Mouse (Mus musculus): ENCODE results near the gene Slc22a17. TPM values are rescaled to one million over a fixed set of nuclear protein-coding genes. Genes with fewer than 3 reads are reported as not detected.

Slc22a17 gene
- polyA plus RNA-seq, 1 experiment from 2014 or later, result 1.1 TPM

DNA sequence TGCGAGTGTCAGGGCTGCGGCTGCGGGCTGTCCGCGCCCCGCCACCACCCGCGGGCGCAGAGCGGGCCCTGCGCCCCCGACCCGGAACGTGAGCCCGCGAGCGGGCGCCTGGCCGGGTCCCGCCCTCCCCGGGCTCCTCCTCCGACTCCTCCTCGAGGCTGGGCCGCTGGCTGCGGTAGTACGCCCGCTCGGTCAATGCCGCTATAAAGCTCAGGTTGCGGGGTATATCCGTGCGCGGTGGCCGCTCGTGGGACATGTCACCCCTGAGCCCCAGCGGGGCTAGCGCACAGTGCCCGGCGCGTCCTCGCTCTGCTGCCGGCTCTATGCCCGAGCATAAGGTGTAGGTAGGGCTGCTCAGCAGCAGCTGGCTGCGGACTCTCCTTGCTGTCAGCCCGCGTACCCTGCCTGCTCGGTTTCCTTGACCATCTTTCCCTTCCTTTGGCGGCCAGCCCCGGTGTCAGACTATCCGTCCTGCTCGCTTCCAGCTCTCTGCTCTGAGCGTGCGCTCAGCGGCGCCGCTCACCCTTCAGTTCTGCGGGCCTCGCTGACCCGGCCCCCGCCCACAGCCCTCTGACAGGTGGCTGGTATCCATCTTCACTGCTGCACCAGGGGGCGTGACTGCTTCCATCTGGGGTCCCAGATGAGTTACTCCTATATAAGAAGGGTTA is 35.8 kb downstream of the Slc22a17 start, which contains the start of gene Ppp1r3e:
TSS of gene Ppp1r3e (minus strand) at position 503 of the 668 bp plus-strand sequence.
- under 1% methylated on average over 51 of the region's 61 CpGs for WGBS (ENCODE audit: insufficient replicate concordance)
- peak; percentile 80 for DNase-seq
- H3K36me3 ChIP-seq (replicated peaks; ENCODE audit: insufficient read depth, low read length), result no peaks in the 10 kb centered on the region
- H3K4me3 ChIP-seq (ENCODE audit: low read depth, low read length), result peak within 1 kb of the TSS; percentile 73
- peaks cover 17% of the 10 kb centered on the region for H3K4me1 ChIP-seq (ENCODE audit: insufficient read depth)
- TF ChIP-seq EP300 (IDR thresholded peaks at IDR 0.05; ENCODE audit: low read depth), result no peak
- TF ChIP-seq CTCF (IDR thresholded peaks at IDR 0.05; ENCODE audit: low read depth), result peak; percentile 18; the same call in 1 of the 2 replicates
- peak within 1 kb of the TSS; percentile 50 for H3K27ac ChIP-seq (ENCODE audit: low read depth)
- no peaks in the 10 kb centered on the region for H3K27me3 ChIP-seq (ENCODE audit: insufficient read depth, low read length)
- no peaks in the 10 kb centered on the region for H3K9me3 ChIP-seq (ENCODE audit: low read length)
- ATAC-seq, result peak; percentile 82
- H3K9ac ChIP-seq (replicated peaks), result peak within 1 kb of the TSS; percentile 73
- peak within 1 kb of the TSS; percentile 100 for H3K4me2 ChIP-seq (ENCODE audit: low read depth, low read length)

DNA sequence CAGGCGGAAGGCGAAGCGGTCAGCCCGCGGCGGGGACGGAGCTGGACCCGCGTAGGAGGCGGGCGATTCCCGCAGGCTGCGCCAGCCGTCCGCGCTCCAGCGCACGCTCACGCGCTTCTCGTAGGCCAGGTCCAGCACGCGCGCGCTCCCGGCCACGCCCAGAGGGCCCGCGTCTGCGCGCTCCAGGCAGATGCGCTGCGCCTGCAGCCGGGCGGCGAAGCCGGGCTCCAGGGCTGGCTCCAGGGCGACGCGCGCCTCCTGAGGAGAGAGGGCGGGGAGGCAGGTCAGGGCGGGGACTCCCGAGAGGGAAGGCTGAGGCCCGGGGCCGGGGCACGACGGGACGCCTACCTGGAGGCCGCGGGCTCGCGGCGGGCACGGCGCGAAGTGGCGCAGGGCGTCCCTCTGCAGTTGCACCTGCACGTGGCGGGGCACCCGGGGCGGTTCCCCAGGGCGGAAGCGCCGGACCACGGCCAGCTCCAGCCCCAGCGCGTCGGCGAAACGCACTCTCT is 36.3 kb downstream of the Slc22a17 start:
- Histone ChIP-seq H3K27me3 (ENCODE audit: insufficient read depth, low read length) (no peaks in the 10 kb centered on the region), H3K36me3 (replicated peaks; ENCODE audit: insufficient read depth, low read length) (no peaks in the 10 kb centered on the region), H3K9me3 (ENCODE audit: low read length) (no peaks in the 10 kb centered on the region), H3K4me1 (ENCODE audit: insufficient read depth) (peaks cover 17% of the 10 kb centered on the region), H3K9ac (replicated peaks) (peak overlapping the region; percentile 73), H3K4me2 (ENCODE audit: low read depth, low read length) (peak overlapping the region; percentile 100), H3K4me3 (ENCODE audit: low read depth, low read length) (peak overlapping the region; percentile 73), H3K27ac (ENCODE audit: low read depth) (peak overlapping the region; percentile 50)
- WGBS (ENCODE audit: insufficient replicate concordance), result under 1% methylated on average over 46 of the region's 72 CpGs
- TF ChIP-seq CTCF (IDR thresholded peaks at IDR 0.05; ENCODE audit: low read depth) (no peak), EP300 (IDR thresholded peaks at IDR 0.05; ENCODE audit: low read depth) (no peak)
- peak; percentile 90 for DNase-seq
- peak; percentile 94 for ATAC-seq

DNA sequence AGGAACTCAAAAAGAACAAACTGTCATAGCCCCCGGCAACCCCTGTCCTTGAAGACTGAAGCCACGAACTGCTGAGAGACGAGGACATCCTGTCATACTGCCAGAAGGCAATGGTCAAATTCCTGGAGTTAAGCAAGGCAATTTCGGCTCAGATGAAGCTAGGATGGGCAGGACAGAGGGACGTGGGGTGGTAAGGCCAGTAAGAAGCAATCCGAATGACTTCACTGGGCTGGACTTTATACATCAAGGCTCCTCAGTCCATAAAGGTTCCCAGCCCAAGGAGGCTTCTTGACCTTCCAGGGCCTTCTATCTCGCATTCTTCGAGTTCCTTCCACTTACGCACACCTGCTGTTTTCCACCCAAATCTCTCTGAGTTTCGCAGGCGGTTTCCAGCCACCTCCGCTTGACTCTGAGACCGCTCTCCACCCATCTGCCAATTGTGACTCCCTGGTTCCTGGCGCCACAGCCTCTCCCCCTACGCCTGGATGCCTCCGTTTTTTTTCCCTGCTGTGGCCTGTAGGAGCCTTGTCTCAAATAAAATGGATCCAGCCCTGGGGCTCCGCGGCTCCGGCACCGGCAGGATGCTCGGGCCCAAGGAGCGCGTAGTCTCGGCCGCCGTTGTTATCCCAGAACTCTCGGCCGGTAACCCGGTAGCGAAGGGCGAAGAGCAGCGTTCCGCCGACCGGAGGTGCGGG is 36.9 kb downstream of the Slc22a17 start:
- H3K9ac ChIP-seq (replicated peaks), result peak overlapping the region; percentile 73
- DNase-seq (no peak), ATAC-seq (peak; percentile 26)
- H3K9me3 ChIP-seq (ENCODE audit: low read length), result no peaks in the 10 kb centered on the region
- peaks cover 17% of the 10 kb centered on the region for H3K4me1 ChIP-seq (ENCODE audit: insufficient read depth)
- H3K4me3 ChIP-seq (ENCODE audit: low read depth, low read length), result peak overlapping the region; percentile 73
- H3K4me2 ChIP-seq (ENCODE audit: low read depth, low read length), result peak overlapping the region; percentile 100
- 6% methylated on average over 36 of the region's 36 CpGs for WGBS (ENCODE audit: insufficient replicate concordance)
- TF ChIP-seq EP300 (IDR thresholded peaks at IDR 0.05; ENCODE audit: low read depth), result no peak
- no peak for TF ChIP-seq CTCF (IDR thresholded peaks at IDR 0.05; ENCODE audit: low read depth)
- no peaks in the 10 kb centered on the region for H3K36me3 ChIP-seq (replicated peaks; ENCODE audit: insufficient read depth, low read length)
- peak overlapping the region; percentile 50 for H3K27ac ChIP-seq (ENCODE audit: low read depth)
- no peaks in the 10 kb centered on the region for H3K27me3 ChIP-seq (ENCODE audit: insufficient read depth, low read length)

DNA sequence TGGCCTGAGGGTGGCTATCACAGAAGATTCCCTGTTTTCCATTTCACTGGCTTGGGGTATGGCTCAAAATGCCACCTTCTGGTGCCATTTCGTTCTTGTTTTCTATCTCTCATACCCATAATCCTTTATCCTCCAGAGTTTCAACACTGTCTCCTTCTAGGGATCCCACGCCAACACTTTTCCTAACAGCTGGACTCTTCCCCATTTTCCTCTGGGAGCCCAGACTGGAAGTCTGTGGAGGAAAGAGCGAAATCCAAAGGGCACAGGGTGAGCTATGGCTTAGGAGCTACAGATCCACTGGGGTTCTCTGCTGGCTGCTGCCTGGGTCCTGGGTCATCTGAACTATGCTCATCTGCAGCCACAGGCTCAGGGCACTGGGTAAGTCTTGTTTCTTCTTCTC is 38.8 kb downstream of the Slc22a17 start:
- Histone ChIP-seq H3K27ac (ENCODE audit: low read depth) (no peak overlapping the region), H3K9me3 (ENCODE audit: low read length) (no peaks in the 10 kb centered on the region), H3K4me3 (ENCODE audit: low read depth, low read length) (no peak overlapping the region), H3K4me1 (ENCODE audit: insufficient read depth) (peaks cover 17% of the 10 kb centered on the region), H3K4me2 (ENCODE audit: low read depth, low read length) (no peak overlapping the region), H3K36me3 (replicated peaks; ENCODE audit: insufficient read depth, low read length) (no peaks in the 10 kb centered on the region), H3K9ac (replicated peaks) (no peak overlapping the region), H3K27me3 (ENCODE audit: insufficient read depth, low read length) (no peaks in the 10 kb centered on the region)
- ATAC-seq (no peak), DNase-seq (no peak)
- TF ChIP-seq CTCF (IDR thresholded peaks at IDR 0.05; ENCODE audit: low read depth) (no peak), EP300 (IDR thresholded peaks at IDR 0.05; ENCODE audit: low read depth) (no peak)
- 79% methylated on average over 3 of the region's 3 CpGs for WGBS (ENCODE audit: insufficient replicate concordance)

DNA sequence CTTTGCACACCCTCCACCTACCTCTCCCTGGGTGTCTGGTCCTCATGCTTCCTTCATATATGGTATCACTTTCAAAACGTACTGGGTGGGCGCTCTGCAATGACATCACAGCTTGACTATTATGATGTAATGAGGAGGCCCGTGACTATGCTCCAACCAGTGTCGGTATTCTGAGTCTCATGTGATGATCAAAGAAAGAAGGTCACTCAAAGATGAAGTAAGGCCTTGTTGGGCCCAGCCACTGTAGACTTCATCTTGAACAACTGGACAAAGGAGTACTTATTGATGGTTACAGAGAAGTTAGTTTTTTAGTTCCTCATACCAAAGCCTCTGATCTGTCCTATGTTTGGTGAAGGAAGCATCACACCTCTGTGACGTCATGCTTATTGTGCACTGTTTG is 42.1 kb downstream of the Slc22a17 start, which contains the start of gene Homez:
TSS of gene Homez (minus strand) at position 101 of the 400 bp plus-strand sequence.
- H3K9me3 ChIP-seq (ENCODE audit: low read length), result no peaks in the 10 kb centered on the region
- H3K4me3 ChIP-seq (ENCODE audit: low read depth, low read length), result no peak within 1 kb of the TSS
- DNase-seq, result no peak
- H3K9ac ChIP-seq (replicated peaks), result no peak within 1 kb of the TSS
- TF ChIP-seq EP300 (IDR thresholded peaks at IDR 0.05; ENCODE audit: low read depth) (no peak), CTCF (IDR thresholded peaks at IDR 0.05; ENCODE audit: low read depth) (no peak)
- no peak for ATAC-seq
- H3K27ac ChIP-seq (ENCODE audit: low read depth), result no peak within 1 kb of the TSS
- H3K36me3 ChIP-seq (replicated peaks; ENCODE audit: insufficient read depth, low read length), result no peaks in the 10 kb centered on the region
- peaks cover 4% of the 10 kb centered on the region for H3K4me1 ChIP-seq (ENCODE audit: insufficient read depth)
- no peak within 1 kb of the TSS for H3K4me2 ChIP-seq (ENCODE audit: low read depth, low read length)
- 77% methylated on average over 5 of the region's 5 CpGs for WGBS (ENCODE audit: insufficient replicate concordance)
- no peaks in the 10 kb centered on the region for H3K27me3 ChIP-seq (ENCODE audit: insufficient read depth, low read length)

DNA sequence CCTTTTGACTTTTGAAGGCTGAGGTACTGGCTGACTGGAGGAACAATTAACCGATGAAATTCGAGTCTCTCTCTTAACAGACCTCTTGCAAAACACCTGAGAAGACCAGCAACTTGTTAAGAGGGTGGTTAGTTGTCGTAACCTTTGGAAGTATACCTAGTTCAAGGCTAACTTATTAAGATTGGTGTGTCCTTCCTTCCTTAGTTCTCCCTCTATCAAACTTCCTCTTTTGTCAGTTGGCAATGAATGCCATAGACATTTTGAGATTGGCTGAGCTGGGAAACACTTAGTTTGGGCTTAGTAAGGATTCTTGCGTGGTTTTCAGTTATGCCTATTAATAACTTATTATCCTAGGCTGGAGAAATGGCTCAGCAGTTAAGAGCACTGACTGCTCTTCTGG is 44.9 kb downstream of the Slc22a17 start:
- DNase-seq, result no peak
- Histone ChIP-seq H3K36me3 (replicated peaks; ENCODE audit: insufficient read depth, low read length) (no peaks in the 10 kb centered on the region), H3K27ac (ENCODE audit: low read depth) (no peak overlapping the region), H3K9me3 (ENCODE audit: low read length) (no peaks in the 10 kb centered on the region), H3K4me2 (ENCODE audit: low read depth, low read length) (no peak overlapping the region), H3K4me1 (ENCODE audit: insufficient read depth) (peaks cover 10% of the 10 kb centered on the region; the same call in 1 of the 2 replicates), H3K4me3 (ENCODE audit: low read depth, low read length) (no peak overlapping the region), H3K27me3 (ENCODE audit: insufficient read depth, low read length) (no peaks in the 10 kb centered on the region), H3K9ac (replicated peaks) (no peak overlapping the region)
- TF ChIP-seq CTCF (IDR thresholded peaks at IDR 0.05; ENCODE audit: low read depth) (no peak), EP300 (IDR thresholded peaks at IDR 0.05; ENCODE audit: low read depth) (no peak)
- WGBS (ENCODE audit: insufficient replicate concordance), result 64% methylated on average over 4 of the region's 4 CpGs
- no peak for ATAC-seq

Measured in liver, postnatal 0 days (tissue).